Mouse (Mus musculus) frontal cortex, adult 2 months (tissue): ENCODE measurements around the gene Gm44502. TPM values are rescaled to one million over a fixed set of nuclear protein-coding genes. Genes with fewer than 3 reads are reported as not detected.
A peak's percentile ranks its signal among the peaks of the same experiment; 100 is the strongest.

ENCODE experiments used
- DNase-seq, 2 experiments: peaks; one replicate each; pipeline ENCODE4 v3.0.0; 2022; ENCODE audit warnings: low spot score in 1 of 2; ENCODE audit errors: extremely low spot score in 1 of 2
- polyA plus RNA-seq: library from polyadenylated mRNA; depleted of rRNA; stranded (reverse); fragments of >200 nt; gene quantifications from 2 replicates; pipeline ENCODE4 v1.2.3, GENCODE M21; 2012

Gene Gm44502
- polyA plus RNA-seq, 1 experiment, result 0.28 TPM

DNA sequence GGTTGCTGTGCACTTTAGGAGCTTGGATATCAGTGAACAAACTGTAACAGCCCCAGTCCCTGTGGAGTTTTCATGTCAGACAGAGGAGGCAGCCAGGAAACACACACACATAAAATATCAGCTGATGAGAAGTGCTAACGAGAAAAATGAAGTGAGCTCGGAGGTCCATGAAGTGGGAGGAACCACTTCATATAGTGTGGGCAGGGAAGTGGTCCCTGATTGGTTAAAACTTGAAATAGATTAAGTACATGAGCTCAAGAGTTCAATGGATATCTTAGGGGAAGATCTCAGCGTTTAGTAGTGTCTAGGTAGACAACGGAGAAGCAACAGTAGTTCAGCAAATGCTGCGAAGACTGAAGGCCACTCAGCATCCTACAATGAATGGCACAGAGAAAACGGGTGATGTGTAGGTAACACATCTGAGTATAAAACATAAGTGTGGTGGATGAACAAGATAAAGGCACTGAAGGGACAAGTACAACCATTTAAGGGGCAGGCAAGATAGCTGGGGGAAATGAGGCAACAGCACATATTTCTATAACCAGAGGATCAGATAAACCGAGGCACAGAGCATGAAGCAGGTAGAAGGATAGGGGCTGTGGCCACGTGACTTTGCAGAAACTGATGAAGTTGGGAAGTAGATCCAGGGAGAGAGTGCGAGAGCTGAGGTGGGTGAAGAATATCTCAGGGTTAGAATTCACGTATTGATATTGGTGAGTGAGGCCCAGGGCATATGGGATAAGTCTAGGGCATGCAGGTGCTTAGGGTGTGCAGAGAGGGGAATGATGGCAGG is 24.5 kb downstream of the Gm44502 start:
- no peak for DNase-seq

DNA sequence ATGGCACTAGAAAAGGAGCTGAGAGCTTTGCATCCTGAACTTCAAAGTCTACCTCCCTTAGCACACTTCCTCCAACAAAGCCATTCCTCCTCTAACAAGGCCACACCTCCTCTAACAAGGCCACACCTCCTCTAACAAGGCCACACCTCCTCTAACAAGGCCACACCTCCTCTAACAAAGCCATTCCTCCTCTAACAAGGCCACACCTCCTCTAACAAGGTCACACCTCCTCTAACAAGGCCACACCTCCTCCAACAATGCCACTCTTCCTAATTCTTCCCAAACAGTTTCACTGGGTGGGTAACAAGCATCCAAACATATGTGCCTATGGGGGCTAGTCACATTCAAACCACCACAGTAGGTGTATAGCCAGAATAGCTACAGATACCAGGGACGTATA is 27.0 kb downstream of the Gm44502 start:
- no peak for DNase-seq

DNA sequence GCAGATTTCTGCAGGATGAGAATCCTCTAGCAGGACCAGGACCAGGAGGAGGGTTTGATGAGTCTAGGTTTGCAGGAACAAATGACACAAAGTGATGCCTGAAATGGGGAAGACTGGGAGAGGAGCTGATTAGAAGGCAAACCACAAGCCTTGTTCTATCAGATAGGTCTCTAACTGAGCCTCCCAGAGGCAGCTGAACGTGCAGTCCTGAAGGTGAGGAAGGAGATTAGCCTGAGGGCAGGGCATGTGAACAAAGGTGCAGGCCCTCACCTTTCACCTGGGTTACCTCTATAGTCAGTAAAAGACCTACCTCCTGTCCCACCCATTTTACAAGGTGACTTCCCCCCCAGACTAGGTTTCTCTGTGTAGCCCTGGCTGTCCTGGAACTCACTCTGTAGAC is 29.8 kb downstream of the Gm44502 start:
- no peak for DNase-seq

DNA sequence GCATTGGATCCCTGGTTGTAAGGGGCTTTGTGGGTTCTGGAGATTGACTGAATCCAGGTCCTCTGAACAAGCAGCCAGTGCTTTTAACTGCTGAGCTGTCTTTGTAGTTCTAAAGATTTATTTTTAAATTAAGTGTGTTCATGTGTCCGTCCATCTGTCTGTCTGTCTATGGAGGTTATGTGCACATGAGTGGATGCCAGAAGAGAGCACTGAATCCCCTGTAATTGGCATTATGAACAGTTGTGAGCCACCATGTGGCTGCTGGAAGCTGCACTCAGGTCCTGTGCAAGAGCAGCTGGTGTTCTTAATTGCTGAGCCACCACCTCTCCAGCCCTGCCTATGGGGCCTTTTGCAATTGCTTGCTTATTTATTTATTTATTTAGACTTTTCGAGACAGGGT is 31.4 kb downstream of the Gm44502 start:
- no peak for DNase-seq

DNA sequence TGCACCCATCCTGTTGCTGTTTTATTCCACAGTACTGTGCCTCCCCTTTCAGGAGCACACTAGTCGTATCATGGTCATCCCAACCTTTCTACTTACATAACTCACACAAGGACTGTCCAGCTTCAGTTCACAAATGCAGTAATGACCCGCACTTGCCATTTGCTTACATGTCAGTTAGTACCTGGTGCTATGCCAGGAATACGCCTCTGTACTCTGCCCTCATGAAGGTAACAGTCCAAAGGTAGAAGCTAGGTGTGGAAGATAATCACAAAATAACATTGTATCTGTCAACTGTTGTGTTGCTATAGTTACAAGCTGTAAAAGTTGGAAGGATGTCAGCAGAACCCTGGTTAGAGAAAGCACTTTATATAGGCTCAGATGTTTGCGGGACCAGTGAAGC is 32.6 kb downstream of the Gm44502 start:
- no peak for DNase-seq

DNA sequence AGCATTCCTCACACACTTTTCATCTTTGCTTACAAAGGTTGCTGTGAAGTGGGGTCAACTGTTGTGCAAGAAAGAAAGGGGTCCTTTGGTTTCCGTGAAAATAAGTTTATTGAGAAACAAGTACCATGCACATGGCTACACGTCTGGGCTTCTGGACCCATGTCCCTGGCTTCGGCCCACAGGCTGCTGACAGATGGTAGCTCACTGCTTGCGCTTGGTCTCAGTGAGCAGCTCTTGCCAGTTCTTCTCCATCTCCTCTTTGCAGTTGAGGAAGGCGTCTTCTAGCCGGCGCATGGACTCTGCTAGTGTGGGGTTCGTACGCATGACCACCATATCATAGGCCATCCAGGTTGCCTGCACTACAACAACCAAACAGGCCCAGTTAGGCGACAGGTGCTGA is 39.4 kb downstream of the Gm44502 start:
- DNase-seq, result no peak

DNA sequence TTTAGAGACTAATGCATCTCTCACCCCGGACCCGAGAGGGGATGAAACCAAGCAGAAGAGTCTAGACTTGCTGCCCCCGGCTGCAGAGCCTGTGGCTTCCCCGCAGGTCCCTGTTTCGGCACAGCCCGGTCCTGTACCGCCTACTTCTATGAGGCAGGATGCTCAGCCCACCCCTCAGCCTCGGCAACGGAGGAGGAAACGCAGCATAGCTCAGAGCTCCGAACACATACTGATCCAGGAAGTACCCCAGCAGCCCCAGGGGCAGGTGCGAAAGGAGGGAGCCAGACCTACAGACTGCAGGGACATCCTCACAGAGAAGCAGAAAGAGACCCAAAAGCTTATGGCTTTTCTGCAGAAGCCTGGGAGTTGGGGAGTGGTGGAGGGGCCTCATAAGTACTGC is 42.4 kb downstream of the Gm44502 start:
- DNase-seq, result no peak

DNA sequence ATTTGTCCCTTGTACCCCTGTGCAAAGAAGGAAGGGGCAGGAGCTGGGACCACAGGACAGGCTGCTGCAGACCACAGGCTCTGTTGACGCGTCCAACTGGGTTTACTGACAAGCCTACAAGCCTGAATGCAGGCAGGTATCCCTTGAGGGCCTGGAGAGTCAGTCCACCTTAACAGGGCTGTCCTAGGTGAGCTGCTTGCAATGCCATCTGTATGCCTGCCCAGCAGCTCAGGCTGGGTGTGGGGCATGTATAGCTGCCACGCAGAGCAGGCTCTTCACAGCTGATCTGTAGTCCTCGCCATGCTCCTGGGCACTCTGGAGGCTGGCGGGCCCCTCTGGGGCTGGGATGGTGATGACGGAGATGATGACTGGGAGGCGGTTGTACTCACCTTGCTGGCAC is 44.9 kb downstream of the Gm44502 start, which contains the start of gene Klhdc7b:
Klhdc7b (plus strand) TSS at position 301 of the 400 bp plus-strand sequence.
- no peak for DNase-seq

DNA sequence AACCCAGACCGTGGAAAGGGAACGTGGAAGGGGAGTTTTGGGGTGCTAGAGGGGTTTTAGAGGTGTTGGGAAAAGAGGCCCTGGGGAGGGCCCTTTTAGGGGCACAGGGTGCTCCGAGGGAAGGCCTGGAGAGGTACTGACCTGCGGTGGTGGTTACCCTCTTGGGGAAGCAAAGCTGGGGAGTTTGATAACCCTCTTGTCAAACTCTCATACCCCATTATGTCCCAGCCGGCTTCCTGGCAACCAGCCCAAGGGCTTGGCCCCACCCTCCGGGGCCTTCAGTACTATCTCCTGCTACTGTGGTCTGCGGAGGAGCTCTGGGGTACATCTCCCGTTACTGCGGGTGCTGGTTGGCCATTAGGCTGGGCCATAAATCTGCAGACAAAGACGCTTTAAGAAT is 50.1 kb downstream of the Gm44502 start:
- DNase-seq, result no peak

DNA sequence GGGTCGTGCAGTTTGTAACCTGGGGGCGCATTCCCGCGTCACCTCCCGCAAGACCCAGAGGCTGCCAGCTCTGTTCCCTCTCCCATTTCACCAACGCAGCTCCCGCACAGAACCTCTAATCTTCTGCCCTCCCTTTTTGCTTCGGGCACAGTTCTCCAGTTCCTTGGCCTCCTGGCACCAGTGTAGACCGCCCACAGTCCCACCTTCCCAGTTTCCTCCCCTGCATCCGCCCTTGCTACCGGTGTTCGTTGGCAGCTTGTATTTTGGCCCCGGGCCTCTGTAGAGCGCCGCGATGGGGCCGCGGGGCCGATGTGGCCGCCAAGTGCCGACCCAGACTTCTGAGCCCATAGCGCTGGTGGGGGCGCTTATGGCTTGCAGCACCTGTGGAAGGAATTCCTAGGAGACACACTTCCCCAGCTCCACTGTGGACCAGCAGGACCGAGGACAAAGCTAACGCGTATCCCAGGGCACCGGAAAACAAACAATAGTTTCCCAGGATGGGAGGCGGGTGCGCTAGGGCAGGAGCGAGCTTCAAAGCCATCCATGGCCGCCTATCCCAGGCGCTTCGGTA is 50.6 kb downstream of the Gm44502 start, which contains the start of gene Odf3b:
Odf3b (minus strand) TSS at position 452 of the 571 bp plus-strand sequence.
- no peak for DNase-seq

DNA sequence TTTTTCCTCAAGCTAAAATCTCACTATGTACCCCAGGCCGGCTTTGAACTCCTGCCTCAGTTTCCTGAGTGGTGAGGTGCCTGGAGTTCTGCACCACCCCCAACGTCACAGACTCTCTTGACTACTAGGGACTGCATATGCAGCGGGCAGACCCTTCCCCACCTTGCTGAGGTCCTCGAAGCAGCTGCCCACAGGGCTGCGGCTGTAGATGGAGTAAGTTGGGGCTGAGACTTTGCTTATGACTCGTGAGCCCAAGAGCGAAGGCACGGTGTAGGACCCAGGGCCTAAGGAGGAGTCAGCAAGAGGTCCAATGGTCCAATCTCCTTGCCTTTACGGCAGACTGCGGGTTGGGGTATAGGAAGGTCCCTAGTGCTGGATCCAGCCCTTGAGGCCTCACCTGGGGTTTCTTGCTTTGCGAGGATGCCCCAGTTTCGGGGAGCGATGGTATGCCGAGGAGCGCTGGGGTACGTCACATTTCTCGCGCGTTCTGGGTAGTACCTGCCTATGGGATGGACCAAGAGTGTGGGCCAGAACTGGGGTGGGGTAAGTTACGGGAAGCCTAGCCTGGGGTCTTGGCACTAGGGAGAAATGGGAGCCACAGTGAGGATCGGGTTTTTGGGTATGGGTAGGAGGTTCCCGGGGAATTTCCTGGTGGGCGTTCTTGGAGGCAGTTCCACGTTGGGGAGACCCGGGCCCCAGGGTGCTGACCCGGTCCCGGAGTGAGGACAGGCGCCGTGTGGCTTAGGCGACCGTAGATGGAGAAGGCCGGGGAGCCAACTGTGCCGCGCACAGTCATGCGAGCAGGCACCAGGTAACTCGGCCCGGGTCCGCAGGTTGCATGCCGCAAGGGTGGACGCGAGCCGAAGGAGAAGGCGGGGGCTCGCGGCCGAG is 51.3 kb downstream of the Gm44502 start:
- no peak for DNase-seq

DNA sequence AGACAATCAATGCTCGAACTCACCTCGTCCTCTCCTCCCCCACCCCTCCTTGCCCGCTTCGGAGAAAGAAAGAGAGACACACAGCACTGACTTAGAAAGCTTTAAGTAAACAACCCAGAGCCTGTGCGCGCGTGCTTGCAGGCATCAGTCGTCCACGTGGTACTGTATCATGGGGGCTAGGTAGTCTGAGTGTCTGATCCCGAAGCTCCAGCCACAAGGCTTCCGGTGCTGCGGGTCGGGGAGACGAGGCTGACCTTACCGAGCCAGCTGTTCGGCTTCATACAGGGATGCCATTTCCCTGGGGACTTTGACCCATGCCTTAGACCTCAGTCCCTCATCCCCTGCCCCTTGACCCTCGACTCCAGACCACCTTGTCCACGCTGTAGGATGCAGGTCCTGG is 52.1 kb downstream of the Gm44502 start:
- DNase-seq, result no peak

DNA sequence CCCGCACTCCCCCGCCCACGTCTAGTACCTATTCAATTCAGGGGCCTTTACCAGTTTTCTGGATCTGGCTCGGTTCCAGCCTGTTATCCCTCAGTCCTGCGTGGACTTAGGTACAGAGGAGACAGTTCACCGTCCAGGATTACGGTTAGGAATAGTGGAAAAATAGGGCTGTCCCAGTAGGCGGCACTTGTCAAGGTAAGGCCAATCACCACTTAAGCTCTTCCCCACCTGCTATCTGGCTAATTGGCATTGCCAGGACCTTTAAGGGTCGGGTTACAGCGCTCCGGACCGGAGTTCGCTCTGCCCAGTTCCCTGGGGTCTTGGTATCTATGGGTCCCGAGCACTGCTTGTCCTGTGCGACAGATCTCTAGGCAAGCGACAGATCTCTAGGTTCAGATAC is 52.5 kb downstream of the Gm44502 start, which contains the start of gene Tymp:
Tymp (minus strand) TSS at position 83 of the 400 bp plus-strand sequence.
- no peak for DNase-seq

DNA sequence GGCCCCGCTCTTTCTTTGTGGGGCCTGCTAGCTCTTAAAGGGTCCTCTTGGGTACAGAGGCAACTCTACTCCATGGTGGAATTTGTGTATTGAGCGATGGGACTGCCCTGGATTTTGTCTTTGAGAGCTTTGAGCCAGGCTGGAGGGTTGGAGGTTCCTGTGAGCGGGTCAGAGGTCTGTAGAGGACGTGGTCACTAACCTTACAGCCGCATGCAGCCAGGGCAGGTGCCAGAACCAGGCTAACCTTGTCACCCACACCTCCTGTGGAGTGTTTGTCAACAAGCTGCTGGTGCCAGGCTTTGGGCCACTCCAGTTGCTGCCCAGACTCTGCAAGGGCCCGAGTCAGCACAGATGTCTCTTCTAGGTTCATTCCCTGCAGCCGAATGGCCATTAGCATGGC is 53.5 kb downstream of the Gm44502 start:
- DNase-seq, result no peak

DNA sequence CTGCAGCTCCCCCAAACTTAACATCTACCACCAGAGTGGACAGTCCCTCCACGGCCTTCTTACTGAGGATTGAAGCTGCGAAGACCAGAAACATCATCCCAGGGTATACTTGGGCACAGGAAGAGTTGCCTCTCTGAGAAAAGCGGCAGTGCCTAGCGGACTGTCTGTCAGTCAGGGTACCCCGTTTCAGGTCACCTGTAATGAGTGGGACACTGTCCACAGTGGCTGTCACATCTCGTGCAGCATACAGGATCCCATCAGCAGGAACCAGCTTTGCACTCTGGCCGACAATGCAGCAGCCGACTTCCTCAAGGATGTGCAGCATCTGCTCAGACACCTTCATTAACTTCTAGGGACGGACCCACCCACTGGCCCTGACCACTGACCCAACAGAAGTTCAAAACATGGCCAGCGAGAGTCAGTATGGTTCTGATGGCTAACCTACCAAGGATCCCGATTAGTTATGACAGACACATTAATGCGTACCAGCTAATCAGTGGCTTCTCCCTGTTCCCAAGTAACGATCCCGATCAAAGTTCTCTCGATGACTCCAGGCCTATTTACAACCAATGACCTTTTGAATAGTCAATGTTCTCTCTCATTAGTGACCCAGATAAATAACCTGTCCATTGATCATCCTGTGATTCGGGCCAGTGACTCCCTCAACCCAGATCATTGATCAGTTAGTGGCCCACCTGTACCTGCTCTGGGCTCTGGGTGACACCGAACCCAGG is 54.5 kb downstream of the Gm44502 start:
- no peak for DNase-seq

DNA sequence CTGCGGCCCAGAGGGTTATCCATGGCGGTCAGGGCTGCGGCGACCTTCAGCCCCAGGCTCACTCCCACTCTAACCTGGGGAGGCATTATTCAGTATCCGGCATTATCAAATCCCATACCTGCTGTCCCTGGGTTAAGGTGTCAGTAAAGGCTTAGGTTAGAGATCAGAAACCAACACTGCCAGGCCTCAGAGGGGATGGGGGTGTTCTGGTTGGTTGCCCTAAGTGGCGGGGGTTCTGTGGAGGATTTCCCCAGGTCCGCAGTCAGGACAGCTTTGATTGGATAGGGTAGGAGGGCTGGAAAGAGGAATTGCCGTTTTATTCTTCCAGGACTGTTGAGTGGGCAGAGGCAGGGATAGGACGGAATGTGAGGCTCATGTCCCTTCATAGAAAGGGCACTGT is 55.2 kb downstream of the Gm44502 start:
- DNase-seq, result no peak

DNA sequence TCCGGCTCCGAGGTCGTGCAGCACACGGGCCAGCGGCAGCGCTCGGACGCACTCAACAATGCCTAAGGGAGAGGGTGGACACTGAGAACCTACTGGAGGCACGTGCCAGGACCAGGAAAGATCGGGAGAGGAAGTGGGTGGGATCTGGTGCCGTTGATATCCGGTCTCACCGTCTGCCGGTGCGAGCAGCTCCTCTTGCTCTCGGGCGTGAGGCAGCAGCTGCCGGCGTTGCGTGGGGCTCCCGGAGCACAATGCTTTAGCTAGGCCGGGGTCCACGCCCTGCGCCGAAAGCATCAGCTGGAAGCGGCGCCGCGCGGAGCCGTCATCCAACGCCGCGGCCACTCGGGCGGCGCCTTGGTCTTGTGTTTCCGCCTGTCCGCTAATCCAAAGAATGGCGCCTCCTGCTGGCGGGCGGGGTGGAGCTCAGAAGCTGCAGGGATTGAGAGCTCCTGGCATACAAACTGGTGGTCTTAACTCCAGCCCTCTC is 55.7 kb downstream of the Gm44502 start, which contains the start of gene Sco2:
Sco2 (minus strand) TSS at position 85 of the 487 bp plus-strand sequence.
- DNase-seq, result peak; percentile 81 to 95

DNA sequence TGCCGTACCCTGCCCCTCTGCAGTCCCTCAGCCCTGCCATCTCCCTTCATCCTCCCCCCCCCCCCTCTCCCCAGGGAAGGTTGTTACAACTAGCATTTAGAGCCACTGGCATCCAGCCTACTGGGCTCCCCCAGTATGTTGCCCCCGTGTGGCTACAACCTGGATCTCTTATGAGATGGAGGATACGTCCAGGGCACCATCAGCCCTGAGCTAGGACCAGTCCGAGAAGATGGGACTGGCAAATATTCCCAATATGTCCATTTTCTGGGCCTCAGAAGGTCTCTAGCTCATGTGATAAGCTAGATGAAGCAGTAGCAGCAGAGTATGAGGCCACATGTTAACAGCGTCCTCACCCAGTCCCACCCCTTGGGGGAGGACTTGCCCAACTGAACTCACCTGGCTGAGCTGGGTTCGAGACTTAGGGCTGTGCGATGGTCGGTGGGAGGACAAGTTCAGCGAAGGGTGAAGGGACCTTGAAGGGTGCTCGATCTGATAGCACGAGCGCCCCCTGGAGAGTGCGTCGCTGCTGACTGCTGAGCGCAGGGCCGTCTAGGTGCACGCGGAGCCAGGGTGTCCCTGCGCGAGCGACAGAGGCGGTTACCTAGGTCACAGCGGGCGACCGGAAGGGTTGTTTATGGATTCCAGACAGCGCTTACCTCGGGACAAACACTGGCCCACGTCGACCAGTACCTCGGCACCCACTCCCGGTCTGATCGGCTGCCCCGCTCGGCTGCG is 56.3 kb downstream of the Gm44502 start:
- DNase-seq, result peak; percentile 64 to 89

DNA sequence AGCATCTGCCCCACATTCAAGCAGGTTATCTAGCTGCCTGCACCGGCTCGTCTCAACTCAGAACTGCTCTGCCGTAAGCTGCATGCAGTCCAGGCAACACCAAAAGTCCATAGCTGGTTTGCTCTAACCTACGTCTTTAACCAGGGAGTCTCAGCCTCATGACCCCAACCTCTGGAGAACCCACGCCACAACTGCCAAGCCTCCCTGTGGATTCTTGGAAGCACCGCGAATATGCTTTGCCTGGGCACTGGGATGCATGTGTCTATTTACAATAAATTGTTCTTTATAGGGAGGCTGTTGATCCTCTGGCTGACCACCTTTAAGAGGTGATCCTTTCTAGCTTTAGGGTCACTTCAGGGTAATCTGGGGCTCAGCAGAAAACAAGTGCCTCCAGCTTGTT is 57.0 kb downstream of the Gm44502 start:
- DNase-seq, result no peak

DNA sequence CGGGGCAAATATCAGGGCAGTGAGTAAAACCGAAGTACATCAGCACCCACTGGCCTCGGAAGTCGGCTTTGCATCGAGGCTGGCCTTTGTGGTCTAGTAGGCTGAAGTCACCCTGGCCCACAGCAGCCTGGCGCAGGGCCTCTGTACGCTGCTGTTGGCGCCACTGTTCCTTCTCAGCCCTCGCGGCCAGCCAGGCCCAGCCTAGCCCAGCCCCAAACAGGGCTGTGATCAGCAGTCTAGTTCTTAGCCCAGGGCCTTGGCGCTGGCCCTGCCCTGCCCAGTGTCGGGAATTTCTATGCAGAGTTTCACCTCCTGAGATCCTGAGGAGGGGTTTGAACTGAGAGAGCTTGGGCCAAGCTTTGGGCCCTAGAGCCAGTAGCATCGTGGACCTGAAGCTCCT is 57.4 kb downstream of the Gm44502 start:
- no peak for DNase-seq
